Mouse (Mus musculus) neutrophil, adult 5-6 weeks (primary cell): ENCODE measurements around the gene Rrp7a. TPM values are rescaled to one million over a fixed set of nuclear protein-coding genes. Genes with fewer than 3 reads are reported as not detected.
A peak's percentile ranks its signal among the peaks of the same experiment; 100 is the strongest.

ENCODE experiments used
- ATAC-seq: fragments of 151-379, 151-347 bp; 2 replicates; pipeline ENCODE4 v1.8.0; 2017; ENCODE audit warnings: mild to moderate bottlenecking, moderate TSS enrichment; ENCODE audit not compliant: insufficient number of reproducible peaks, poor library complexity, low FRiP score, severe bottlenecking; ENCODE audit errors: extremely low read depth
- total RNA-seq: library from RNA; stranded (forward); fragments of 200-1000 nt; gene quantifications from 2 replicates; pipeline ENCODE4 v1.2.3, GENCODE M21; 2017

Gene Rrp7a
- total RNA-seq, 1 experiment from 2014 or later, result 41.4 TPM

GRCm38 (mm10) chr15:83084022-83084640, 38.5 kb downstream of the Rrp7a start:
- ATAC-seq, result no peak

DNA sequence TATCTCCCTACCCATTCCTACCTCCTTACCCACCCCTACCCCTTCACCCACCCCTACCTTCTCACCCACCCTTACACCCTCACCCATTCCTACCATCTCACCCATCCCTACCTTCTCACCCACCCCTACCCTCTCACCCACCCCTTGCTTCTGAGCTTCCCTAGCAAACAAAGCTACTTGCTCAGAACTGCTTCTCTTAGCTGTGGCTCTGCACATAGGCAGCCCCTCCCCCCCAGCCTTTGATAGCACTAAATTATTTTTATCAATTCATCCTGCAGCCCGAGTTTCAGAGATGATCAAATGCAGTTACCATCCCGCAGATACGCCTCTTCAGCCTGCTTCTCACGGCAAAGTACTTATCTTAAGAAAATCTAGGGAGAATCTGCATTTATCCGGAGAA, 39.1 kb downstream of the Rrp7a start:
- ATAC-seq, result no peak

DNA sequence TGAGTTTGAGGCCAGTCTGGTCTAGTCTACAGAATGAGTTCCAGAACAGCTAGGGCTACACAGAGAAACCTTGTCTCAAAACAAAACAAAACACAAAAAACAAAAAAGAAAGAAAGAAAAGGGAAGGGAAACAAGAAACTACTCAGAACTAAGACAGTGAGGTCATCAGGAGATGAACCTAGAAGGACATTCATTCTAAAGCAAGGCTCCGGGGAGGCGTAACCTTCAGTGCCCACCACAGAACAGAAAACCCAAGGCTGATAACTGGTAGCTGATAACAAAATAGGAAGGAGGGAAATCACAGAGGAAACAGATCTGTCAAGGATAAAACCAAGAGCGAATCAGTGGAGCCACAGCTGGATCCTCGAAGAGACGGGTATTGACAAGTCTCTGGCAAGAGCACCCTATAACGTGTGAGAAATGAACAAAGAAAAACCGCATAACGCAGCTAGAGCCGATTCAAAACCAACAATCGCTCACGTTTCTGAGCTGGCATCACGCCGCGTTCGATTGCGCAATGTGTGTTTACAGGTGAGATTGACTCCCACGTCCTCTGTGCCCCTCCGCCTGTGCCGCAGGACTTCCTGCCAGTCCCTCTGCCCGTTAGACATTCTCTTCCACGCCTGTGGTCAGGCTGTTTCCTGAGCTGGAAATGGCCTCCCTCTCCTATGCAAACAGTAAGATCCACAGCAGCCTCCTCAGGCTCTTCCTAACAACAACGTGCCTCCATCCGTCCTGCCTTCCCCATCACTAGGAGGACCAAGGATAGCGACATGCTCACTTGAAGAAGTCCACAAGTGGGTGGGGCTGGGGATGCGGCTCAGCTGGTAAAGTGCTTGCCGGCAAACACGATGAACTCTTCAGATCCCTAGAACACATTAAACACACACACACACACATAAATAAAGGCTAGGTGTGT, 46.7 kb downstream of the Rrp7a start:
- ATAC-seq, result 0 out of 2 replicates have a peak, but pooled peaks have one; percentile 13

- ATAC-seq, result no peak
Measured at GRCm38 (mm10) chr15:83074179-83074578, 48.4 kb downstream of the Rrp7a start.

GRCm38 (mm10) chr15:83071752-83072151, 50.8 kb downstream of the Rrp7a start:
- no peak for ATAC-seq

- ATAC-seq, result no peak
Measured at GRCm38 (mm10) chr15:83070942-83071341, 51.7 kb downstream of the Rrp7a start.

GRCm38 (mm10) chr15:83068270-83068669, 54.3 kb downstream of the Rrp7a start:
- ATAC-seq, result no peak

DNA sequence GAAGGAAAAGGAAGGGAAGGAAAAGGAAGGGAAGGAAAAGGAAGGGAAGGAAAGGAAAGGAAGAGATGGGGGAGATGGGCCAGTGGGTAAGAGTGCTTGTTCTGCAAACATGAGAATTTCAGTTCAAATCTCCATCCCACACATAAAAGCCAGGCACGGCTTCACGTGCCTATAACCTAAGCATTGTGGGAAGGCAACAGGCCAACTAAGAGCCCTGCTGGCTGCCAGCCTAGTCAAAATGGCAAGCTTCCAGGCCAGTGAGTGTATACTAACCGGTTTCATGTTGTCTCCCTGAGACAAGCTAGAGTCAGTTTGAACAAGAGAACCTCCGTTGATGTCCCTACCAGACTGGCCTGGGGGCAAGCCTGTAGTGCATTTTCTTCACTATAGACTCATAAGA, 57.1 kb downstream of the Rrp7a start:
- ATAC-seq, result no peak

Other genes starting within 250 kb of the Rrp7a start
- gene Tcf20, start 134.9 kb downstream of the Rrp7a start, total RNA-seq, result 138 TPM in 2 replicates
- 242 and 249 TPM in 2 replicates for gene Nfam1, start 89.5 kb downstream of the Rrp7a start, total RNA-seq
- 16.6 and 20.3 TPM in 2 replicates for gene Serhl, start 33.3 kb downstream of the Rrp7a start, total RNA-seq
- gene Poldip3, start 26.6 kb upstream of the Rrp7a start, total RNA-seq, result 115 and 129 TPM in 2 replicates
- 22.5 and 30.8 TPM in 2 replicates for gene Cyb5r3, start 49.8 kb upstream of the Rrp7a start, total RNA-seq
- not detected in 2 replicates for gene A4galt, start 129.0 kb upstream of the Rrp7a start, total RNA-seq
- gene Arfgap3, start 227.4 kb upstream of the Rrp7a start, total RNA-seq, result 7.4 and 15.2 TPM in 2 replicates